Mouse (Mus musculus): Measurements from ENCODE around the gene Msl1. TPM values are rescaled to one million over a fixed set of nuclear protein-coding genes. Genes with fewer than 3 reads are reported as not detected.

Gene Msl1
- polyA plus RNA-seq, 1 experiment from 2014 or later: 19.4 TPM

DNA sequence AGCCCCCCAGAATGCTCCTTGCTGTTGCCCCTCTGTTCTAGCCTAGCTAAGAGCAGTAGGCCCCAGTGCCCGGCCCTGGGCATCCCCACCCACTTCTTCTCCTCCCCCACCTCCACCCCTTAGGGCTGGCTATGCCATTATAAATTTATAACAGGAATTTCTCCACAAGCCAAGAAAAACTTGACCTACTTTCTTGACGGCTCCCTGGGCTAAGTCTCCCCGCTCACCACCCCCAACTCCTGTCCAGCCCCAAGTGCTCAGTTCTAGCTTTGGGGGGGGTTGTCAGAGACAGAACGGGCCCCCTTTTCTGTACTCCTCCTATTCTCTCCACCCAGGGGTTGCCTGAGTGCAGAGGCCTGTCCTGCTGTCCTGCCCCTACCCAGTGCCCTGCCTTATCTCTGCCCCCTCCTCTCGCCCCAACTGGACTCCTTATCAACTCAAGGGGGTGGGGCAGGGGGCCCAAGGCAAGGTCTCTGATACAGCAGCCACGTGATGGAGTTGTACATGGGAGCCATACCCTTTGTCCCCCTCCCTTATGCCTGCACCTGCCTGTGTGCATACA lies 44.0 kb upstream of the Msl1 start:
- peak overlapping the region; percentile 49 for H3K4me2 ChIP-seq (ENCODE audit: low read depth, low read length)
- H3K4me3 ChIP-seq (ENCODE audit: low read length): no peak overlapping the region
- H3K9me3 ChIP-seq (ENCODE audit: control insufficient read depth, low read length): no peaks in the 10 kb centered on the region
- H3K9ac ChIP-seq (ENCODE audit: low read length): peak overlapping the region; percentile 59
- H3K27ac ChIP-seq (ENCODE audit: low read length): peak overlapping the region; percentile 96
- WGBS: 10% methylated on average over 6 of the region's 6 CpGs
- peak; percentile 44 for ATAC-seq (ENCODE audit: low read depth)
- H3K27me3 ChIP-seq (ENCODE audit: control insufficient read depth, insufficient read depth, low read depth, low read length): no peaks in the 10 kb centered on the region
- H3K4me1 ChIP-seq (replicated peaks; ENCODE audit: control insufficient read depth, insufficient read depth, low read length): peaks cover 87% of the 10 kb centered on the region
- H3K36me3 ChIP-seq (ENCODE audit: control insufficient read depth, insufficient read depth, low read length): peaks cover 3% of the 10 kb centered on the region; the same call in 1 of the 2 replicates

DNA sequence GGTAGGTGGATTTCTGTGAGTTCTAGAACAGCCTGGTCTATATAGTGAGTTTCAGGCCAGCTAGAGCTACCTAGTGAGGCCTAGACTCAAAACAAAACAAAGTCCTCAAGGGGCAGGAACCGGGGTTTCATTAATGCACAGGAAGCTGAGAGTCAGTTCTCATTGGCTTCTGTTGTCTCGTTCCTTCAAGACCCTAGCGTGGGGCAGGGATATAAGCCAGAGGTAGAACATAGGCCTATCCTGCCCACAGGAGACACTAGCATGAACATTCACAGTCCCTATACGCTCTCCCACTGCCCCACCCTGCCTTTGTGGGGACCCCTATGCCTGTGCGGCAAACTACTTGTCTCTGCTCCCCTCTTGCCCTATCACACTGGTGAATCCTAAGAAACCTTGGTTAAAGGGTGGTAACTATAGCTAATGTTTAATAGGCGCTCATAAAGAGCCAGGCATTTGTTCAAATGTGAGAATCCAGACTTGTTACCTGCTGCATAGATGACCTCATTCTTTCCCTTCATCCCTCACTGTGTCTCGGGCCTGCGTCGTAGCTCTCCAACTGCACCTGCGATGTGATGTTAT lies 42.7 kb upstream of the Msl1 start:
- 76% methylated on average over 10 of the region's 10 CpGs for WGBS

DNA sequence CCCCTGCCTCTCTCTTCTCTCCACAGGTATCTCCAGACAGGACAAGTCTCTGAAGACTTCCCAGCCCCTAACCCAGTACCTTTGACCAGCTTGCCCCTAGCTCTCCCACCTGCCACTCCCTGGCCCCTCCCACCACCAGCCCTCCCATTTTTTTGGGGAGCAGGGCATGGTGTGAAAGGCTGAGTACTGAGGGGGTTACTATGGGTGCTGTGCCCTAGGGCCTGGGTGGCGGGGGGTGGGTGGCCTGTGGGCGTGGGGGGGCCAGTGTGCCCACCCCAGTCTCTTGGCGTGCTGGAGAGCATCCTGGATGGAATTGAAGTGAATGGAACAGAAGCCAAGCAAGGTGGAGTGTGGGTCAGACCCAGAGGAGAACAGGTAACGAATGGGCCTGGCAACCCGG lies 42.1 kb upstream of the Msl1 start:
- Histone ChIP-seq H3K9ac (ENCODE audit: low read length) (no peak overlapping the region), H3K27ac (ENCODE audit: low read length) (peak overlapping the region; percentile 64; the same call in 1 of the 2 replicates), H3K4me3 (ENCODE audit: low read length) (no peak overlapping the region), H3K4me1 (replicated peaks; ENCODE audit: control insufficient read depth, insufficient read depth, low read length) (peaks cover 69% of the 10 kb centered on the region), H3K36me3 (ENCODE audit: control insufficient read depth, insufficient read depth, low read length) (peaks cover 13% of the 10 kb centered on the region), H3K27me3 (ENCODE audit: control insufficient read depth, insufficient read depth, low read depth, low read length) (no peaks in the 10 kb centered on the region), H3K9me3 (ENCODE audit: control insufficient read depth, low read length) (no peaks in the 10 kb centered on the region), H3K4me2 (ENCODE audit: low read depth, low read length) (no peak overlapping the region)
- 93% methylated on average over 5 of the region's 5 CpGs for WGBS
- ATAC-seq (ENCODE audit: low read depth): no peak

More for the DNA sequence above, 42.7 kb upstream of the Msl1 start:
- H3K36me3 ChIP-seq (ENCODE audit: control insufficient read depth, insufficient read depth, low read length): peaks cover 9% of the 10 kb centered on the region
- no peaks in the 10 kb centered on the region for H3K9me3 ChIP-seq (ENCODE audit: control insufficient read depth, low read length)
- H3K4me3 ChIP-seq (ENCODE audit: low read length): no peak overlapping the region
- H3K4me1 ChIP-seq (replicated peaks; ENCODE audit: control insufficient read depth, insufficient read depth, low read length): peaks cover 75% of the 10 kb centered on the region
- peak overlapping the region; percentile 96 for H3K27ac ChIP-seq (ENCODE audit: low read length)
- H3K9ac ChIP-seq (ENCODE audit: low read length): peak overlapping the region; percentile 39; the same call in 1 of the 2 replicates
- H3K4me2 ChIP-seq (ENCODE audit: low read depth, low read length): no peak overlapping the region
- ATAC-seq (ENCODE audit: low read depth): no peak
- H3K27me3 ChIP-seq (ENCODE audit: control insufficient read depth, insufficient read depth, low read depth, low read length): no peaks in the 10 kb centered on the region

DNA sequence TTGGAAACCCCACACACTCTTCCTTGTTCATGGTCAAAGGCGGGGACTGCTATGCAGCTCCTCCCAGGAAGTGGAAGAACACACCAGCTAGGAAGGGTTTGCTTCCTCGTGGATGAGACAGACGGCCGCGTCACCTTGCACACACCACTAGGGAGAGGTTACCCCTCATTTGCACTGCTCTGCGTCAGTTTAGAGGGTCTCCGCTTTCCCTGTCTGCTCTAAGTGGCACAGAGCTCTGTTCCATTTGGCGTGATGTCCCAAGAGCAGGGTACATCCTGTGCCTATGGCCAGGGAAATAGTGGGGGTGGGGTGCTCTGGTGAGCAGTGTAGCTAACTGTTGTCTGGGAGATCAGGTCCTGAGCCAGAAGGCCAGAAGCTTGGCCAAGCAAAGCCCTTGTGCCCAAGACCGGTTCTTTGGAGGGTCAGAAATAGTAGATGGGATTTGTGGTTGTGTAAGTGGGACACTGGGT lies 41.1 kb upstream of the Msl1 start:
- Histone ChIP-seq H3K9ac (ENCODE audit: low read length) (peak overlapping the region; percentile 30; the same call in 1 of the 2 replicates), H3K36me3 (ENCODE audit: control insufficient read depth, insufficient read depth, low read length) (peaks cover 17% of the 10 kb centered on the region), H3K9me3 (ENCODE audit: control insufficient read depth, low read length) (no peaks in the 10 kb centered on the region), H3K4me1 (replicated peaks; ENCODE audit: control insufficient read depth, insufficient read depth, low read length) (peaks cover 60% of the 10 kb centered on the region), H3K4me3 (ENCODE audit: low read length) (no peak overlapping the region), H3K4me2 (ENCODE audit: low read depth, low read length) (no peak overlapping the region), H3K27ac (ENCODE audit: low read length) (peak overlapping the region; percentile 64), H3K27me3 (ENCODE audit: control insufficient read depth, insufficient read depth, low read depth, low read length) (no peaks in the 10 kb centered on the region)
- 53% methylated on average over 9 of the region's 9 CpGs for WGBS
- no peak for ATAC-seq (ENCODE audit: low read depth)

DNA sequence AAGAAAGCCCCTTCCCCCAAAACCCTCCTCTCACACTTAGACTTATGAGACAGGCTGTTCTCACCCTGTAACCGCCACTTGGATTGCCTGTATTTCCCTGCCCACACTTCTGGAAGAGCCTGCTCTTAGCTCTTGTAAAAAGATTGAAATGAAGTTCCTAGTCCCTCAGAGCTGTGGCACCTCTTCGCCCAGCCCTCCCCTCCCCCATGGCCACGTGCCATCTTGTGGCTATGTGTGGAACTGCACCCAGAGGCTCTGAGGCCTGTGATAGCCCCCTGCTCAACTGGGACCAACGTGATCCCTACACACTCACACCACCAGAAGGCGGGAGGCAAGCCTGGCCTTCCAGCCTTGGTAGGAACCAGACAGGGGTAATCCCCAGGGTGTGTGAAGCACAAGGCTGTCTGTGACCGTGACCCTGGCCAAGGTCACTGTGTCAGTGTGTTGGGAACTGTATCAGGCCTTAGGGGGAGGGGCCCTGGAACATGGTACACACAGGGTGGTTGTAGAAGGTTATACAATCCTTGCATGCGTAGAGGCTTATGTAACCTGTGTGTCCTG lies 40.6 kb upstream of the Msl1 start:
- Histone ChIP-seq H3K36me3 (ENCODE audit: control insufficient read depth, insufficient read depth, low read length) (peaks cover 17% of the 10 kb centered on the region), H3K4me3 (ENCODE audit: low read length) (no peak overlapping the region), H3K9me3 (ENCODE audit: control insufficient read depth, low read length) (no peaks in the 10 kb centered on the region), H3K4me2 (ENCODE audit: low read depth, low read length) (no peak overlapping the region), H3K4me1 (replicated peaks; ENCODE audit: control insufficient read depth, insufficient read depth, low read length) (peaks cover 55% of the 10 kb centered on the region), H3K9ac (ENCODE audit: low read length) (peak overlapping the region; percentile 30; the same call in 1 of the 2 replicates), H3K27ac (ENCODE audit: low read length) (peak overlapping the region; percentile 64), H3K27me3 (ENCODE audit: control insufficient read depth, insufficient read depth, low read depth, low read length) (no peaks in the 10 kb centered on the region)
- ATAC-seq (ENCODE audit: low read depth): peak; percentile 40
- WGBS: 26% methylated on average over 7 of the region's 7 CpGs

DNA sequence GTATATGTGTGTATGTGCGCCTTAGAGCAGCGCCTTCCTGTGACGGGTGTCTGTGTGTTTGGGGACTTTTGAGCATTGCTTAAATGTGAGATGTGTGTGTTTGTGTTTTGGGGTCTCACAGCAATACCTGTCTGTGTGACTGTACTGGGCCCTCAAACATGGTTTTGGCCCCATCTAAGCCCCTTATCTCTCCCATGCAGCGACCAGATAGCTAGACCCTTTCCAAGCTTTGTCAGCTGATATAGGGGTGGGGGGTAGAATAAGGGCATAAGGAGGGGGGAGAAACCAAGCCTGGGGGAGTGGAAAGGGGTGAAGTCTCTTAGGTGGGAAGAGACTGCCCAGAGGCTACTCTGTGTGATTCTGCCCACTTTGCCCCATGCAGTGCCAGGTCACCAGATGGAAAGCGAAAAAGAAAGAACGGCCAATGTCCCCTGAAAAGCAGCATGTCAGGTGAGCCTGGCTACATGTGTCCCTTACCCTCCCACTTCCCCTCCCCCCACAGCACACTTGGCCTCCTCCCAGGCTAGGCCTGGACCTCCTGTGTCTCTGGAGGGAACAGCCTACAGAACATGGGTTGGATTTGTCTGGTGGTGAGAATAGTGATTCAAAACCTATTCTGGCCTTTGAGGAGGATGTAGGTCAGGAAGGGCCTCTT lies 39.5 kb upstream of the Msl1 start:
- no peak overlapping the region for H3K27ac ChIP-seq (ENCODE audit: low read length)
- no peaks in the 10 kb centered on the region for H3K9me3 ChIP-seq (ENCODE audit: control insufficient read depth, low read length)
- no peak for ATAC-seq (ENCODE audit: low read depth)
- no peak overlapping the region for H3K9ac ChIP-seq (ENCODE audit: low read length)
- H3K4me2 ChIP-seq (ENCODE audit: low read depth, low read length): no peak overlapping the region
- H3K4me1 ChIP-seq (replicated peaks; ENCODE audit: control insufficient read depth, insufficient read depth, low read length): peaks cover 43% of the 10 kb centered on the region
- peaks cover 24% of the 10 kb centered on the region for H3K36me3 ChIP-seq (ENCODE audit: control insufficient read depth, insufficient read depth, low read length)
- no peaks in the 10 kb centered on the region for H3K27me3 ChIP-seq (ENCODE audit: control insufficient read depth, insufficient read depth, low read depth, low read length)
- WGBS: 90% methylated on average over 6 of the region's 6 CpGs
- H3K4me3 ChIP-seq (ENCODE audit: low read length): no peak overlapping the region

DNA sequence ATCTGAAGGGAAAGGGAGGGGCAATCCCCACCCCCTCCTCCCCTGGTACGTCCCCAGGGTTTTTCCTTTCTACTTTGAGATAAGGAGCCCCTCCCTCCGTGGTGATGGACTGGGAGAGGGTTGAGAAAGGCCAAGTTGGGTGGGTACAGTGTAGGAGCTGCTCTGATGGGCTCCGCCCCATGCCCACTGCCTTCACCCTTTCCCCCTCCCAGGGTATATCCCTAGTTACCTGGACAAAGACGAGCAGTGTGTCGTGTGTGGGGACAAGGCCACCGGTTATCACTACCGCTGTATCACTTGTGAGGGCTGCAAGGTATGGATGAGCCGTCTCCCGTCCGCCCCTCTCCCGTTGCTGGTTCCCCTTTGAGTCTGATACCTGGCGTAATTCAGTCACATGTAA lies 38.6 kb upstream of the Msl1 start:
- 81% methylated on average over 12 of the region's 12 CpGs for WGBS
- no peak overlapping the region for H3K4me3 ChIP-seq (ENCODE audit: low read length)
- H3K4me2 ChIP-seq (ENCODE audit: low read depth, low read length): no peak overlapping the region
- peaks cover 31% of the 10 kb centered on the region for H3K36me3 ChIP-seq (ENCODE audit: control insufficient read depth, insufficient read depth, low read length)
- H3K4me1 ChIP-seq (replicated peaks; ENCODE audit: control insufficient read depth, insufficient read depth, low read length): peaks cover 34% of the 10 kb centered on the region
- H3K27ac ChIP-seq (ENCODE audit: low read length): no peak overlapping the region
- no peak for ATAC-seq (ENCODE audit: low read depth)
- no peaks in the 10 kb centered on the region for H3K9me3 ChIP-seq (ENCODE audit: control insufficient read depth, low read length)
- H3K9ac ChIP-seq (ENCODE audit: low read length): no peak overlapping the region
- no peaks in the 10 kb centered on the region for H3K27me3 ChIP-seq (ENCODE audit: control insufficient read depth, insufficient read depth, low read depth, low read length)

DNA sequence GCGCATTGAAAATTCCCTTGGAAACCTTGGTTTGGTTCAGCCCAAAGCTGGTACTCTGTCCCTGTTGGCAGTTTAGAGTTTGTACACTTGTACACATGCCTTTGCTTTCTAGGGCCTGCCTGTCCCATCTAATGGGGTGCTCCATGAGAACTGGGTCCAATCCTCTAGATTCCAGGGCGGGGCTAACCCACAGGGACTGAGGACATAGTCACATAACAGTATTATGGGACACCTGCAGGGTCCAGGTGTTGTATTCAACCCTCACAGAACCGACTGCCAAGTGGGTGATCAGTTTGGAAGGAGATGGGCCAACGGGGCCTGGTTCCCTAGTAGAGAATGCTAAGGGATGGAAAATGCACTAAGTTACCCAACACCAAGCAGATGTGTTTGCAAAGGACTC lies 33.4 kb upstream of the Msl1 start:
- Histone ChIP-seq H3K4me1 (replicated peaks; ENCODE audit: control insufficient read depth, insufficient read depth, low read length) (peaks cover 34% of the 10 kb centered on the region), H3K4me2 (ENCODE audit: low read depth, low read length) (no peak overlapping the region), H3K9ac (ENCODE audit: low read length) (no peak overlapping the region), H3K36me3 (ENCODE audit: control insufficient read depth, insufficient read depth, low read length) (peaks cover 34% of the 10 kb centered on the region), H3K27ac (ENCODE audit: low read length) (peak overlapping the region; percentile 3; the same call in 1 of the 2 replicates), H3K27me3 (ENCODE audit: control insufficient read depth, insufficient read depth, low read depth, low read length) (no peaks in the 10 kb centered on the region), H3K9me3 (ENCODE audit: control insufficient read depth, low read length) (no peaks in the 10 kb centered on the region), H3K4me3 (ENCODE audit: low read length) (no peak overlapping the region)
- no peak for ATAC-seq (ENCODE audit: low read depth)
- WGBS: 87% methylated on average over 4 of the region's 4 CpGs

Data from lung, embryonic 16.5 days (tissue).